Mouse (Mus musculus) E14TG2a.4 (cell line): ENCODE measurements around the gene Ctdsp1.

Experiments used
- CTCF ChIP-seq: conservative IDR thresholded peaks from 2 replicates; pipeline ENCODE4 v1.5.1; 2014; ENCODE audit warnings: low read length
- POU5F1 ChIP-seq: IDR thresholded peaks from 2 replicates; pipeline ENCODE4 v1.6.1; 2014; ENCODE audit warnings: low read length, borderline replicate concordance

DNA sequence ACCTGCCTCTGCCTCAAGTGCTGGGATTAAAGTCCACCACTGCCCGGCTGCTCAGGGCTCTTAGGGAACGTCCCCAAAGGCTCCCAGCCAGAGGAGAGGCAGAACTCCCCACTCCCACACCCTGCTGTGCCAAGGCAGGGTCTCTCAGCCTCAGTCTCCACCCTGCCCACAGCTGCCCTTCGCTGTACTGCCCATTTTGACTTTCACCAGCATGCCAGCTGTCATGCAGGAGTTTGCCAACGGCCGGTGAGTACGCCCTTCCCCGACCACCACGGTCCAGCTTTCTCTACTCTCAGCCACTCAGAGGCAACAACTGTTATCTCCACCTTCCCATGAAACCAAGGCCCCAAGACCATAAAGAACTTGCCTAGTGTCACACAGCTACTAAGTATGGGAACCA is 6.8 kb upstream of the Ctdsp1 start:
- TF ChIP-seq CTCF (no peak), POU5F1 (no peak)
